Mouse (Mus musculus): ENCODE measurements around the gene Ddx4. TPM values are rescaled to one million over a fixed set of nuclear protein-coding genes. Genes with fewer than 3 reads are reported as not detected.

Ddx4 gene
- polyA plus RNA-seq (2014; fragmentation: Nextera tagmentation; extraction: Ambion mirVana): 0.83 and 0.99 TPM in 2 replicates

DNA sequence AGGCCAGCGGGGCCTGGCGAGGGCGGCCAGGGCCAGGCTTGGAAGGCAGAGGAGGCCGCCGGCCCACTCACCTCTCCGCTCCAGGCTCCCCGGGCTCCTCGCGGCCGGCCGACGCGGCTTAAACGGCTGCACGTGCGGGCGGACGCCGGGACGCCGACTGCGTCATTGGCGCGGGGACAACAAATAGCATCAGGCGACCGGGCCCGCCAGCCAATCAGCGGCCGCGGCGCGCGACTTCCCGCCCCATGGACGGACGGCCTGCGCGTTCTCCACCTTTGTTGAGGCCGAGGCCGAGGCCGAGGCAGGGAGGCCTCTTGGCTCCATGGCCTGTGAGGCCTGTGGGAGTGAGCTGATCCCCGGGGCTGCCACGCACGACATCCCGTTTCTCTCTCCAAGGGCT is at the start of gene Ddx4:
TSS of gene Ddx4 (minus strand) at position 271 of the 400 bp plus-strand sequence.
- DNase-seq (ENCODE audit: low spot score): no peak
- H3K4me3 ChIP-seq (ENCODE audit: low read depth, low read length): no peak within 1 kb of the TSS
- H3K27ac ChIP-seq (ENCODE audit: low read depth, low read length): no peak within 1 kb of the TSS
- H3K9ac ChIP-seq (ENCODE audit: low read depth, low read length): no peak within 1 kb of the TSS
- peaks cover 8% of the 10 kb centered on the region for H3K9me3 ChIP-seq (ENCODE audit: control insufficient read depth, low read length)
- H3K27me3 ChIP-seq (replicated peaks; ENCODE audit: control insufficient read depth, insufficient read depth, low read length): no peaks in the 10 kb centered on the region; the same call in 1 of the 2 replicates
- no peak for ATAC-seq (replicated peaks; ENCODE audit: low FRiP score)
- no peak within 1 kb of the TSS for H3K4me2 ChIP-seq
- WGBS: 66% methylated on average over 45 of the region's 45 CpGs
- no peaks in the 10 kb centered on the region for H3K36me3 ChIP-seq (ENCODE audit: control insufficient read depth, insufficient read depth, low read length)
- no peaks in the 10 kb centered on the region for H3K4me1 ChIP-seq (replicated peaks; ENCODE audit: control insufficient read depth, insufficient read depth, low read length)

DNA sequence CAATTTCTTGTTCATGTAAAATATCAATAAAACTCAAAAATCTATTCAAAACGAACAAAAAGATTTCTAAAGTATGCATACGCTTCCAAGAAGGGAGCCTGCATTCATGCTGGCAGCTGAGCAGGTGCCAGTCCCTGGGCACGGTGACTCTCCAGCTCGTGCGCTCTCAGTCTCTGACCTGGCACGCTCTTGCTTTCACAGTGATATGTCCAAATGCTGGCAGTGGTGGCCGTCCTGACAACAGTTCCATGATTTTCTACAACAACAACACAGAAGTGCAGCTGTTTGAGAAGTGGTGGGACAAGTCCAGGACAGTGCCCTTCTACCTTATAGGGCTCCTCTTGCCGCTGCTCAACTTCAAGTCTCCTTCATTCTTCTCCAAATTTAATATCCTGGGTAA is 49.0 kb upstream of the Ddx4 start:
- Histone ChIP-seq H3K27me3 (replicated peaks; ENCODE audit: control insufficient read depth, insufficient read depth, low read length) (no peaks in the 10 kb centered on the region), H3K4me1 (replicated peaks; ENCODE audit: control insufficient read depth, insufficient read depth, low read length) (no peaks in the 10 kb centered on the region), H3K9ac (ENCODE audit: low read depth, low read length) (no peak overlapping the region), H3K27ac (ENCODE audit: low read depth, low read length) (no peak overlapping the region), H3K4me3 (ENCODE audit: low read depth, low read length) (no peak overlapping the region), H3K9me3 (ENCODE audit: control insufficient read depth, low read length) (no peaks in the 10 kb centered on the region), H3K4me2 (no peak overlapping the region), H3K36me3 (ENCODE audit: control insufficient read depth, insufficient read depth, low read length) (no peaks in the 10 kb centered on the region; the same call in 1 of the 2 replicates)
- 87% methylated on average over 8 of the region's 8 CpGs for WGBS
- no peak for ATAC-seq (replicated peaks; ENCODE audit: low FRiP score)
- no peak for DNase-seq (ENCODE audit: low spot score)

DNA sequence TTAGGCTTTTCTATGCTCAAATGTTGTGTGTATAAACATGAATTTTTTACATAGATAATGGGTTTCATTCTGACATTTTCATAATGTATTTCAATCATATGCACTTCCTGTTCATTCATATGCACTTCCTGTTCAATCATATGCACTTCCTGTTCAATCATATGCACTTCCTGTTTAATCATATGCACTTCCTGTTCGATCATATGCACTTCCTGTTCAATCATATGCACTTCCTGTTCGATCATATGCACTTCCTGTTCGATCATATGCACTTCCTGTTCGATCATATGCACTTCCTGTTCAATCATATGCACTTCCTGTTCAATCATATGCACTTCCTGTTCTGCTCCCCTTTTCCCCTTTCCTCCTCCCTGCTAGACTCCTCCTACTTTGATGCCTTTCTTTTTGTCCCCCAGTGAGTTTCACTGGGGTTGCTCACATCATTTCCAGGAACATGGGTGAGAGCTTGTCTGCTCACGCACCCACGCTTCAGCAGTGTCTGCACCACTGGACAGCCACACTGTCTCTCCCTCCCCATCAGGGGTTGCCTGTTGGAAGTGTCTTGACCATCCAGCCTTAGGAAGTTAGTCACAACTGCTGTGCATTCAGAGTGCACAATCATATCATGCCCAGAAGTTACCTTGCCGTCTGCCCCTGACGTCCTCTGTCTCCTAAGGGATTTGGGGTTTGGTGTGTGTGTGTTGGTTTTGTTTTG is 43.4 kb upstream of the Ddx4 start:
- no peak overlapping the region for H3K27ac ChIP-seq (ENCODE audit: low read depth, low read length)
- 90% methylated on average over 8 of the region's 8 CpGs for WGBS
- H3K9ac ChIP-seq (ENCODE audit: low read depth, low read length): no peak overlapping the region
- H3K4me3 ChIP-seq (ENCODE audit: low read depth, low read length): no peak overlapping the region
- H3K4me1 ChIP-seq (replicated peaks; ENCODE audit: control insufficient read depth, insufficient read depth, low read length): no peaks in the 10 kb centered on the region
- no peak for ATAC-seq (replicated peaks; ENCODE audit: low FRiP score)
- no peak overlapping the region for H3K4me2 ChIP-seq
- H3K9me3 ChIP-seq (ENCODE audit: control insufficient read depth, low read length): peaks cover 3% of the 10 kb centered on the region; the same call in 1 of the 2 replicates
- no peak for DNase-seq (ENCODE audit: low spot score)
- H3K36me3 ChIP-seq (ENCODE audit: control insufficient read depth, insufficient read depth, low read length): peaks cover 5% of the 10 kb centered on the region
- no peaks in the 10 kb centered on the region for H3K27me3 ChIP-seq (replicated peaks; ENCODE audit: control insufficient read depth, insufficient read depth, low read length)

DNA sequence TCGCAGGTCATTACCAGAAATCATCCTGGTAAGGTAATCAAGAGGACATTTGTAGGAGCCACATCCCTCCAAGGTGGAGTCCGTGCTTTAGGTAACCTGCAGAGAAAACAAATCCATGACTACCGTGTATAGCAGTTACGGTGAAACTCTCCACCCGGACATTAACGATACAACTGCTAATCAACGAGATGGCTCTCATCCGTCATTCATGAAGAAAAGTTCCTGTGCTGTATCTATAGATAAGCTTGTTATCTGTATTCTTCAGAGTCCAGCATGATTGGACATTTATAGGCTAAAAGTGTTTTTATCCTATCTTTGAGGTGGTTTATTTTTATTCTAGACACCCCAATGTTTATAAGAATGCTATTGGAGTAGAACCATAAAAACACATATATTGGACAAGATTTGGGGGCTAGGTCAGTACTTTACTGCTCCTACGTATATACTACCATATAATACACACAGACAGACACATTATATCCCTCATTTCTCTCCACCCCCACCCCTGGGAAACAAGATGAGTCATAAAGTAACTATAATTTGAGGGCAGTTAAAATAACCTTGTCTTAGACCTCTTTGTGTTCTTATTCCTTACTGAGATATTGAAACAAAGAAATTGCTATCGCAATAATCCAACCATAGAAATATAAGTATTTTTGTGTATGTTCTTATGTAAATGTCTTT is 40.7 kb upstream of the Ddx4 start:
- H3K36me3 ChIP-seq (ENCODE audit: control insufficient read depth, insufficient read depth, low read length): peaks cover 5% of the 10 kb centered on the region
- ATAC-seq (replicated peaks; ENCODE audit: low FRiP score): peak; percentile 79
- H3K4me1 ChIP-seq (replicated peaks; ENCODE audit: control insufficient read depth, insufficient read depth, low read length): no peaks in the 10 kb centered on the region
- no peak overlapping the region for H3K27ac ChIP-seq (ENCODE audit: low read depth, low read length)
- H3K4me2 ChIP-seq: no peak overlapping the region
- DNase-seq (ENCODE audit: low spot score): no peak
- 70% methylated on average over 10 of the region's 10 CpGs for WGBS
- no peak overlapping the region for H3K4me3 ChIP-seq (ENCODE audit: low read depth, low read length)
- H3K27me3 ChIP-seq (replicated peaks; ENCODE audit: control insufficient read depth, insufficient read depth, low read length): no peaks in the 10 kb centered on the region
- H3K9ac ChIP-seq (ENCODE audit: low read depth, low read length): no peak overlapping the region
- peaks cover 3% of the 10 kb centered on the region; the same call in 1 of the 2 replicates for H3K9me3 ChIP-seq (ENCODE audit: control insufficient read depth, low read length)

DNA sequence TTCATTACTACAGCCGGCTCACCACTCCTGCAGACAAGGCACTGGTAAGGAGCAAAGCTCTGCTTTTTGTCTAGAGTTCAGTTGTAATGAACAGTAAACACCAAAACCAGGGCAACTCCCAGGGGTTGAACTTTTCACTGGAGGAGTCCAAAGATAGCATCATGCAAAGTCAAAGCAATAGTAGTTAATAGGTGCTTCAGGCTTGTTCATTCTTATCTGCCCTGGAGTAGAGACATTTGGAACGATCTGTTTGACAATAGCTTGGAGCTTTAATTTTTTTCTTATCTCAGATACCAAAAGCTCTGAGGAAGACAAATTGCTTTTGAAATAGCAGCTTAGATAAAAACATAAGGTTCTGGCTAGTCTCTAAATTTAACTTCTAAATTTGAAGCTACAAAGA is 33.9 kb upstream of the Ddx4 start:
- Histone ChIP-seq H3K9ac (ENCODE audit: low read depth, low read length) (no peak overlapping the region), H3K4me1 (replicated peaks; ENCODE audit: control insufficient read depth, insufficient read depth, low read length) (0 out of 2 replicates have a peak, but pooled peaks cover 3% of the 10 kb centered on the region), H3K4me3 (ENCODE audit: low read depth, low read length) (no peak overlapping the region), H3K4me2 (no peak overlapping the region), H3K36me3 (ENCODE audit: control insufficient read depth, insufficient read depth, low read length) (no peaks in the 10 kb centered on the region), H3K27ac (ENCODE audit: low read depth, low read length) (no peak overlapping the region), H3K9me3 (ENCODE audit: control insufficient read depth, low read length) (no peaks in the 10 kb centered on the region), H3K27me3 (replicated peaks; ENCODE audit: control insufficient read depth, insufficient read depth, low read length) (no peaks in the 10 kb centered on the region)
- DNase-seq (ENCODE audit: low spot score) (no peak), ATAC-seq (replicated peaks; ENCODE audit: low FRiP score) (no peak; the same call in 1 of the 2 replicates)
- whole genome bisulfite sequencing: 47% methylated on average over 2 of the region's 2 CpGs

DNA sequence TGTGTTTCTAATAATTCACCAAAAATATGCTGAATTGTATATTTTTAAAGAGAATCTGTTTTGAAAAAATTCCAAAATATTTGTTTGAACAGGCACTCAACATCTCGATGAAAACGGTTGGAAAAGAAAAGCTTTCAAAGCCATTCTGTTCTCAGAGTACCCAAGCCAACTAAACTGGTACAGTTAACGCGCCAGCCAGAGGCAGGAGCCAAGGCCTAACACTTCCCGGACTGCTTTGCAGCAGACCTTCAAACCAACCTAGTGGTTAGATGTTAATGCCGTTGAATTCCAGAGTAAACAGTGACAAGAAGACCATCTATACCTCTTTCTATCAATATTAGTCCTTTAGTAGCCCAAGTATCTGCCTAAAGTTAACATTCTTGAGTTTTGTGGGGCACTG is 31.7 kb upstream of the Ddx4 start:
- H3K4me2 ChIP-seq: no peak overlapping the region
- ATAC-seq (replicated peaks; ENCODE audit: low FRiP score) (no peak), DNase-seq (ENCODE audit: low spot score) (no peak)
- no peaks in the 10 kb centered on the region for H3K27me3 ChIP-seq (replicated peaks; ENCODE audit: control insufficient read depth, insufficient read depth, low read length)
- H3K36me3 ChIP-seq (ENCODE audit: control insufficient read depth, insufficient read depth, low read length): no peaks in the 10 kb centered on the region; the same call in 1 of the 2 replicates
- WGBS: 91% methylated on average over 6 of the region's 6 CpGs
- no peaks in the 10 kb centered on the region for H3K9me3 ChIP-seq (ENCODE audit: control insufficient read depth, low read length)
- H3K9ac ChIP-seq (ENCODE audit: low read depth, low read length): no peak overlapping the region
- no peak overlapping the region for H3K4me3 ChIP-seq (ENCODE audit: low read depth, low read length)
- H3K4me1 ChIP-seq (replicated peaks; ENCODE audit: control insufficient read depth, insufficient read depth, low read length): 0 out of 2 replicates have a peak, but pooled peaks cover 3% of the 10 kb centered on the region
- no peak overlapping the region for H3K27ac ChIP-seq (ENCODE audit: low read depth, low read length)

DNA sequence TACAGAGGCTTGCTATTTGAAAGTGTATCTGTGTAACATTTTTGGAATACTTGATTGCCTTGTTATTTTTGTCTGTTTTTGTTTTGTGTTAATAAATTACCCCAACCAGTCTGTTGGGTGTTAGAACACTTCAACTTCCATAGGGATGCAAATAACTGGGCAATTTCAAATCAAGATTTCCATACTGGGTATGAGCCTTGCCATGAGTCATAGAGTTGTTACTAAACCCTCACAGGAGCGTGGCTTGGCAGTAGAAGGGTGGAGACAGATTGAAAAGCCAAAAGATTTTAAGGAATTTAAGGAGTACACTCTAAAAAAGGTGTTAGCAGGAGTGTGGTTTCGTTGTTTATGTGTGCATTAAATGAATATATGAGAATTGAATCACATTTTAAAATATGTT is 31.0 kb upstream of the Ddx4 start:
- ATAC-seq (replicated peaks; ENCODE audit: low FRiP score) (no peak), DNase-seq (ENCODE audit: low spot score) (no peak)
- Histone ChIP-seq H3K4me3 (ENCODE audit: low read depth, low read length) (no peak overlapping the region), H3K27me3 (replicated peaks; ENCODE audit: control insufficient read depth, insufficient read depth, low read length) (no peaks in the 10 kb centered on the region), H3K27ac (ENCODE audit: low read depth, low read length) (no peak overlapping the region), H3K9ac (ENCODE audit: low read depth, low read length) (no peak overlapping the region), H3K4me1 (replicated peaks; ENCODE audit: control insufficient read depth, insufficient read depth, low read length) (0 out of 2 replicates have a peak, but pooled peaks cover 3% of the 10 kb centered on the region), H3K9me3 (ENCODE audit: control insufficient read depth, low read length) (no peaks in the 10 kb centered on the region), H3K4me2 (no peak overlapping the region), H3K36me3 (ENCODE audit: control insufficient read depth, insufficient read depth, low read length) (no peaks in the 10 kb centered on the region; the same call in 1 of the 2 replicates)
- 84% methylated on average over 2 of the region's 2 CpGs for WGBS

DNA sequence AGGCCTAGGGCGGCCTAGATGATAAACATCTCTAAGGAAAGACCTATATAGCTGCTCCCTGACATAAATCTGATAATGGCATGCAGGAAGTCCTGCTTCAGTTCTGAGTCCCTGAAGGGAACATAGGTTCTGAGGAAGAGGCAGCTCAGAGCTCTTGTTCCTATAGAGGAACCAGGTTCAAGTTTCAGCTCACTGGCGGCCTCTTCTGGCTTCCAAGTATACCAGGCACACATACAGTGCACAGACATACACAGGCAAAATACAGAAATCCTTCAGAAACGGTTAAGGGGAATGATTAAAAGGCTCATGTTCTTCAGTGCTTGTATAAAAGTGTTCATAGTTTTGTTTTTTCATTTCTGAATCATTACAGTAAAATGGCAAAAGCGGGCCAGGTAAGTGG is 25.9 kb upstream of the Ddx4 start:
- WGBS: 87% methylated on average over 4 of the region's 4 CpGs
- no peak for ATAC-seq (replicated peaks; ENCODE audit: low FRiP score)

More for the DNA sequence above, 25.9 kb upstream of the Ddx4 start:
- H3K9me3 ChIP-seq (ENCODE audit: control insufficient read depth, low read length): no peaks in the 10 kb centered on the region
- H3K4me1 ChIP-seq (replicated peaks; ENCODE audit: control insufficient read depth, insufficient read depth, low read length): no peaks in the 10 kb centered on the region
- H3K27ac ChIP-seq (ENCODE audit: low read depth, low read length): no peak overlapping the region
- no peak for DNase-seq (ENCODE audit: low spot score)
- H3K27me3 ChIP-seq (replicated peaks; ENCODE audit: control insufficient read depth, insufficient read depth, low read length): no peaks in the 10 kb centered on the region
- H3K36me3 ChIP-seq (ENCODE audit: control insufficient read depth, insufficient read depth, low read length): no peaks in the 10 kb centered on the region; the same call in 1 of the 2 replicates
- no peak overlapping the region for H3K4me2 ChIP-seq
- H3K4me3 ChIP-seq (ENCODE audit: low read depth, low read length): no peak overlapping the region
- no peak overlapping the region for H3K9ac ChIP-seq (ENCODE audit: low read depth, low read length)
